Mouse (Mus musculus) gastrocnemius, adult 2 months (tissue): ENCODE results near the gene Ccdc9. TPM values are rescaled to one million over a fixed set of nuclear protein-coding genes. Genes with fewer than 3 reads are reported as not detected.

Experiments
- DNase-seq: peaks from one replicate; pipeline ENCODE4 v3.0.0; 2022
- H3K27ac ChIP-seq: fragments of 200-600 bp; 2 replicates; pipeline ENCODE4 v1.8.1; 2022; ENCODE audit warnings: mild to moderate bottlenecking
- H3K4me3 ChIP-seq: fragments of 200-600 bp; 2 replicates; pipeline ENCODE4 v1.8.1; 2022; ENCODE audit warnings: mild to moderate bottlenecking, moderate library complexity
- CTCF ChIP-seq: fragments of 200-600 bp; IDR thresholded peaks from 2 replicates; pipeline ENCODE4 v1.8.1; 2022; ENCODE audit warnings: antibody characterized with exemption, mild to moderate bottlenecking, moderate library complexity
- intact Hi-C: fragments of 180-260 bp; cut with DNase I; formaldehyde crosslinking; loops from one replicate; pipeline ENCODE4 v1.15.1; 2025
- long read RNA-seq, 2 experiments: library from polyadenylated mRNA; stranded (forward); transcript quantifications; one replicate each; pipeline ENCODE4 v2.0.0; 2021
- total RNA-seq, 2 experiments: library from RNA; stranded (reverse); gene quantifications; 2 replicates each; pipeline ENCODE4 v1.2.3; 2021

Ccdc9 gene
- 10 to 100 TPM; 41.0 to 42.1 TPM for total RNA-seq
- long read RNA-seq, experiment 1, partial matches to known transcripts, result 8 of 22 reads
- long read RNA-seq, experiment 1, other reads (novel, unspliced or antisense), result 14 of 22 reads
- long read RNA-seq, experiment 2, partial matches to known transcripts, result 7 of 20 reads
- long read RNA-seq, experiment 2, other reads (novel, unspliced or antisense), result 13 of 20 reads

DNA sequence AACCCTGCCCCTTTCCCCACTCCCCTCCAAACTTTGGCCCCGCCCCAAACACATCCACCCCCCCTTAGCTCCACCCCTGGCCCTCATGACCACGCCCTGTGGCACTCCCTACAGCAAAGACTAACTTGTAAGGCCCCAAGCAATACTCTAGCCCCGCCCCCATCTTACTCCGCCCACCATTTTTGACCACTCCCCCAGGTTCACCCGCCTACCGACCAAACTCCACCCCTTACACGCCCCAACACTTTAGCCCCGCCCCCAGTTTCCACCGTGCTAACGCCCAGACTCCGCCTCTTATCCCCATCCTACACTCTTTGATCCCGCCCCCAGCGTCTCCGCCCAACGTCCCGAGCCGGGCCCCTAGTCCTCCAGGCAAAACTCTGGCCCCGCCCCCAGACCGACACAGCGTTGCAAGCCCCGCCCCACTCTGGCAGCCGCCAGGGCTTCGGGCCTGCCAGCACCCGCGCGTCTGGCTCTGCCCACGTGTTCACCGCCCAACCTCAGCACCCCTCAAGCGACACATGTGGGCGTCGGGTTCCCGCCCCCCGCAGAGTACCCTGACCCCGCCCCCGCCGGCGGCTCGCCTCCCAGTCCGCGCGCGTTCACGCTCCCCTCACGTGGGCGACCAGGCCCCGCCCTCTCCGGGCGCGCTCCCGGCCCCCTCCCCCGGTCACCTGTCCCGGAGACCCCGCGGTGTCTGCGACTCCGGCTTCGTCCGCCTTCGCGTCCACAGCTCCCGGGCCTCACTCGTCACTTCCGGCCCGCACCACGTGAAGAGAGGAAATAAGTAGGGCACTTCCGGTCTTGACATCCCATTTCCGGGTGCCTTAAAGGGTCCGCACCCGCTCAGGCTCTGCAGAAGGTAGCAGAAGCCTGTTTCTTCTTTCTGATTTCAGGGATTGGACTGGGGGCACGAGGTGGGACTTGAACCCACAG lies at the start of gene Ccdc9:
TSS of gene Ccdc9 (minus strand) at position 770 of the 936 bp plus-strand sequence.
- peak within 1 kb of the TSS; percentile 99 for H3K27ac ChIP-seq
- intact Hi-C loops, result no loop called here
- TF ChIP-seq CTCF, result no peak

DNA sequence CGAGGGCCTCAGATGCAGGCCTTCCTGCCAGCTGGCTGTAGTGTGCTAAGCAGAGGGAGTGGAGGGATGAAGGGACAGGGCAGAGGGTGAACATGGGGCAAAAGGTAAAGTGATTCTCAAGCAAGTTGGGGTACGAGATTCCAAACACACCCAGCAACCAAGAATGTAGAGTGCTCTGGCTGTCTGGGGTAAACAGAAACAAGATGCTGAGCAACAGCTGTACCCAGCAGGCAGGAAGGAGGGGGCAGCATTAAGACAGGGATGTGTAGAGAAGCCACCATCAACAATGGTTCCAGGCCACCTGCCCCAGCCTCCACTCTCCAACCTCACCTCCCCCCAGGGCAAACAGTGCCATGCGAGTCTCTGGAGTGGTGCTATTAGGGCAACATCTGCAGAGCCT lies 42.6 kb upstream of the Ccdc9 start:
- intact Hi-C loops, result loop anchor here (5.0 kb wide), 1 partner anchor 48 kb away; no protein-coding TSS in a partner anchor
- Histone ChIP-seq H3K4me3 (no peak overlapping the region), H3K27ac (peak overlapping the region; percentile 59; the same call in 1 of the 2 replicates)
- TF ChIP-seq CTCF, result no peak
- peak; percentile 43 for DNase-seq

More for the DNA sequence above, at the start of gene Ccdc9:
- peak; percentile 100 for DNase-seq
- peak within 1 kb of the TSS; percentile 83 for H3K4me3 ChIP-seq

DNA sequence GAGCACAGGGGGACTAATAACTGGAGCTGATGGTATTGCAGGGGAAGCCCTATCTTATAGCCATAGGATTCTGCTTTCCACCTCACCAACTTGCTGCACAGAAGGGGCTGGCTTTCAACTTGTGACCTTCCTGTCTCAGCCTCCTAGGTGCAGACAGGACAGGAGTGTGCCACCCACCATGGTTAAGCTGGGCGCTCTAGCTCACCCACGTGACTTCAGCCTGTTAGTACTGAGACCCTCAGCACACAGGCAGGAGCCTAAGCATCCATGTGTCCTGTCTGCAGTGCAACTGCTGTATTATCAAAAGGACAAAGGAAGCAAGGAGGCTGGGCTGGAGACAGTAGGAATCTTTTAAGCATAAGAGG lies 40.0 kb upstream of the Ccdc9 start:
- no peak for TF ChIP-seq CTCF
- Histone ChIP-seq H3K4me3 (no peak overlapping the region), H3K27ac (peak overlapping the region; percentile 83)
- intact Hi-C loops, result loop anchor here (1.0 to 5.0 kb wide), 2 partner anchors 32 to 51 kb away; no protein-coding TSS in a partner anchor
- DNase-seq, result no peak

DNA sequence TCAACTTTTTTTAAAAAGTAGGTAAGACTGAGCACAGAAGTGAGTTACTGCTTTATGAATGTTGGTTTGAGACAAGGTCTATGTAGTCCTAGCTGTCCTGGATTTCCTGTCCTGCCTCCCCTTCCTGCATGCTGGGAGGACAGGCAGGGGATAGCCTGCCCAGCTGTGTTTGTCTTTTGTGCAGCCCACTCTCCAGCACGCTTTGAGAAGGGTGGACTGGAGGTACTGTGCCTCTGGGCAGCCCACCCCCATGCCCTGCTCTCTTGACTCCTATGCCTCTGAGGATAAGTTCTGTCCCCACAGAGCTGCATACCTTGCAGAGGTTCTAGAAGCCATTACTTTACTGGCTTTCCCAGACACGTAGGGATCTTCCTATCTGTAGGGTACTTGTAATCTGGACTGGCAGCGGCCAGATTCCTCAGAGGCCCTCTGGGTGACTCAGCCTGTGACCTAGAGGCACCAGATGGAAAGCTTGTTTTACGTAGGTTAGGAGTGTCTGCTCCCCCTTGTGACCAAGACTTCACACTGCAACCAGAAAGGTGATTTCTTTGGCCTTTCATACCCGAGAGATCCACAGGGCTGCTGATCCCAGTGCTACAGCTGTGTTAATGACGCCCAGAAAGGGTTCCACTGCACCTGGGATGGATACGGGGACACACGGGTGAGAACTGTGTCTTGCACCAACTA lies 39.5 kb upstream of the Ccdc9 start:
- H3K27ac ChIP-seq, result peak overlapping the region; percentile 83
- peak; percentile 80 for DNase-seq
- intact Hi-C loops, result loop anchor here (1.0 to 5.0 kb wide), 3 partner anchors 12 to 51 kb away; no protein-coding TSS in a partner anchor
- peak; percentile 76 for TF ChIP-seq CTCF
- peak overlapping the region; percentile 28; the same call in 1 of the 2 replicates for H3K4me3 ChIP-seq

DNA sequence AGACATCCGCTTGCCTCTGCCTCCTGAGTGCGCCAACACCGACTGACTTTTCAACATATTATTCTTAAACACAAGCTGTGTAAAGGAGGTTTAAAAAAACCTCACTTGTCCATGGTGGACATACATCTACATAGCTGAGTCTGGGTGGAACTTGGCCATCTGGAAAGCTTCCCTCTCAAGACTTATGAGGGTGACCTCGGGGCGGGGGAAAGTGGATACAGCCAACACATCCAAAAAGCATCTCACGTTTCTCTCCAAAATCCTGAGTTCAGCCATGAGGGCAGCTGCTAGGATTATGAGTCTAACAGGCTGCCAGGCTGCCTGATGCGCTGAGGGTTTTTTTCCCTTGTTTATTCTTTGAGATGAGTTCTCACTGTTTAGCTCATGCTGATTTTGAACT lies 38.1 kb upstream of the Ccdc9 start:
- TF ChIP-seq CTCF, result no peak
- DNase-seq, result no peak
- Histone ChIP-seq H3K4me3 (no peak overlapping the region), H3K27ac (peak overlapping the region; percentile 35; the same call in 1 of the 2 replicates)
- intact Hi-C loops, result loop anchor here (1.0 to 5.0 kb wide), 2 partner anchors 10 to 53 kb away; no protein-coding TSS in a partner anchor

DNA sequence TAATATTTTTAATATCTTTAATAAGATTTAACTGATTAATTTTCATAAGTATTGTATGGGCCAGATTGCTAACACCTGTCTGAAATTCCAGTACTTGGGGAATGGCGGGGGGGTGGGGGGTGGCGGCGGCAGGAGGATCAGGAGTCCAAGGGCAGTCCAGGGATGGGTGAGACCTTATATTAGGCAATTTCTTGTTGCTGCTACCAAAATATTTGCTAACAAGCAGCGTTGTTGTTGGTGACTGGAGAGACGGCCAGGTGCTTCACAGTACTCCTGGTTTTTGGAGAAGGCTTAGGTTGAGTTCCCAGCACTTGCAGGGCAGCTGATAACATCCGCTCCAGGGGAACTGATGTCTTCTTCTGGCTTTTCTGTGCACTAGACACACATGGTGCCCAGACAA lies 33.9 kb upstream of the Ccdc9 start:
- intact Hi-C loops, result no loop called here
- no peak for TF ChIP-seq CTCF
- DNase-seq, result no peak
- no peak overlapping the region for H3K4me3 ChIP-seq
- no peak overlapping the region for H3K27ac ChIP-seq

DNA sequence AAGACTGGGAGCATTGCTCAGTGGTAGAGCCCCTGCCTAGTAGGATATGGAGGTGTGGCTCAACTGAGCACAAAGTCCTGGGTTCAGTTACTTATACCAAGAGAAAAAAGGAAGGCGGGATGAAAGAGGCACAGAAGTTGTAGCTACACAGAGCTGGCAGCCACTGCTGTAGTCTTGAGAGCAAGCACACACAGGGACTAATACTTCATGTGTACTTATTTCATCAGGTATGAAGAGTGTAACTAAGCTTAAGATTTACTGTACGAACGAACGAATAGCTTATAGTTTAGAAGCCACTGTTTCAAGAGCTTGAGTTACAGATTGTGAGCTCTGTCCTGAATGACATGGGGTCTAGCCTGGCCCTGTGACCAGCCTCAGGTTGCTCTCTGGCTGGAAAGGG lies 32.6 kb upstream of the Ccdc9 start:
- Histone ChIP-seq H3K4me3 (no peak overlapping the region), H3K27ac (no peak overlapping the region)
- intact Hi-C loops, result no loop called here
- TF ChIP-seq CTCF, result no peak
- DNase-seq, result no peak

DNA sequence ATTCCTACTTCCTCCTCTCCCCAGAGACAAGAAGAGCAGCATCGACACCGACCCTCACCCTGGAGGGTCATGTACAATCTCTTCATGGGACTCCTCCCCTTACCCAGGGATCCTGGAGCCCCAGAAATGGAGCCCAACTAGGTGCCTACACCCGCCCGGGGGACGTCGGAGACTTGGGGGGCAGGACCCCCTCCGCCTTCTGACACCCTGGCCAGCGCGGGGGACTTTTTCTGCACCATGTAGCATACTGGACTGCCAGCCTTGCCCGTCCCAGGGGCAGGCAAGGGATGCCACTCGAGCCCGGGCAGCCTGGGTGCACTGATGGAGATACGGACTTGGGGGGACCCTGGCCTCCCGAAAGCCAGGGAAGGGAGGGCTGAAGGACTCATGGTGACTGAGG lies 30.5 kb upstream of the Ccdc9 start:
- TF ChIP-seq CTCF, result no peak
- Histone ChIP-seq H3K27ac (no peak overlapping the region), H3K4me3 (no peak overlapping the region)
- intact Hi-C loops, result no loop called here
- no peak for DNase-seq

DNA sequence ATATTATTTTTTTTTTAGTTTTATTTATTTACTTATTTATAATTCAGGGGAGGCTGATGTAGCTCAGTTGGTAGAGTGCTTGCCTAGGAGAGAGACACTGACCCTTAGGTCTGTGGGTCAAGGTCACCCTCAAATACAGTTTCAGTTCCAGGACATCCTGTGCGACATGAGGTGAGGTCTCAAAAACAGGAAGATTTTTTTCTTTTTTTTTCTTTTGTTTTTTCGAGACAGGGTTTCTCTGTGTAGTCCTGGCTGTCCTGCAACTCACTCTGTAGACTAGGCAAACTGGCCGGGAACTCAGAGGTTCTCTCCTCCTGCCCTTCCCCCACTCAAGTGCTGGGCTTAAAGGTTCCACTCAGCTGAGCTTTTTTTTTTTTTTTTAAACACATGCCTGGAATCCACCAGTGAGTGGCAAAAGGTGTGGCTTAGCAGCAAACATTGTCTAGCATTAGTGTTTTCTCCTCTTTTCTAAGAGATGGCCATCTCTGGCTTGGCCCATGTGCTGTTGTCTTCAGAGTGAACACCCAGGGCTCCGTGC lies 28.7 kb upstream of the Ccdc9 start:
- Histone ChIP-seq H3K4me3 (no peak overlapping the region), H3K27ac (peak overlapping the region; percentile 48; the same call in 1 of the 2 replicates)
- DNase-seq, result no peak
- TF ChIP-seq CTCF, result no peak
- intact Hi-C loops, result no loop called here

DNA sequence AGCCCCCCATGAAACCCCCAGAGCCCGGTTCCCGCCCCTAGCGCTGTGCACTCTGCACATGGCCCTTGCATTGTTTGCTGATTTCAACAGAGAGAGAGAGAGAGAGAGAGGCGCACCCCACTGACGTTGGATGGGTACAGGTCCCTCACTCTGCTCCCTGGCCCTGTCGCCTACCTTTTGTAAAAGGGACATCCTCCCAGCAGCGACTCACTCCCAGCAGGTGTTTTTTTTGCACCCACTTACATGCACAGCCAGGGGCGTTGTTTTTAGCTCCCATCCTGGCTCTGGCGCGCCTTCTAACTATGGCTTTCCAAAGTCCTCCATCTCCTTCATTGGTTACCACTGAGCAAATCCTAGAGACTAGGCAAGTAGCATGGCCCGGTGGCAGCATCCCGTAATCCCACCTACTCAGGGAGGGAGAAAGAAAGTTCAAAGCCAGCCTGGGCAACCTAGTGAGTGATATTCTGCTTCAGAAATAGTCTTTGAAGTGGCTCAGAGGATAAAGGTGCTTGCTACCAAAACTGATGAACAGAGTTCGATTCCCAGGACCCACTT lies 27.7 kb upstream of the Ccdc9 start:
- DNase-seq, result no peak
- intact Hi-C loops, result loop anchor here (1.0 kb wide), 1 partner anchor 11 kb away; no protein-coding TSS in a partner anchor
- Histone ChIP-seq H3K4me3 (peak overlapping the region; percentile 84), H3K27ac (peak overlapping the region; percentile 100)
- no peak for TF ChIP-seq CTCF

DNA sequence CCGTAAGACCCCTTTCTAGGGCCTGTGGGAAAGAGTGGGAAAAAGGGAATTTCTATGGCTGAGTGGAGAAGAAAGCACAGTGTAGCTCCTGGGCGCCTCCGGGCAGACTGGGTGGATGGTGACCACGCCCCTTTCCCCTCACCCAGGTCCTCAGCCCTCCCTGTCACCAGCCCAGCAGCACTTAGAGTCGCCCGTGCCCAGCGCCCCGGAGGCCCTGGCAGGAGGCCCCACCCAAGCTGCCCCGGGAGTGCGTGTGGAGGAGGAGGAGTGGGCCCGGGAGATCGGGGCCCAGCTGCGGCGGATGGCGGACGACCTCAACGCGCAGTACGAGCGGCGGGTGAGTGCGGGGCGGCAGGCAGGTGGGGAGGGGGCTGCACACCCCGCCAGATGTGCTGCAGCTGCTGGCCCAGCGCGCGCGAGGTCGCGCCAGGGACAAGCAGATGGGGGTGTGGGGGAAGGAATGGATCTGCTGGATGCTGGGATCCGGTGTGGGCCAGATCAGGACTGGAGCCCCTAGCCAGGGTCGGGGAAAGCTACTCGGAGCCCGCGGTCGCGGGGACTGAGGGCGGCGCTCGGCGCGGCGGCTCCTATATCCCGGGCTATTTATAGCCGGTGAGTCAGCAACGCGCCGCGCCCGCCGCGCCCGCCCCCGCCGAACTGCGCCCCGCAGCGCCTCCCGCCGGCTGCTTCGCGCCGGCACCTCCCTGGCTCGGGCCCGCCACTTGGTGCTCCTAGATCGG lies 27.1 kb upstream of the Ccdc9 start:
- peak; percentile 94 for DNase-seq

More for the DNA sequence above, 27.1 kb upstream of the Ccdc9 start:
- Histone ChIP-seq H3K27ac (peak overlapping the region; percentile 100), H3K4me3 (peak overlapping the region; percentile 84)
- intact Hi-C loops, result loop anchor here (1.0 kb wide), 2 partner anchors 12 to 18 kb away; no protein-coding TSS in a partner anchor
- peak; percentile 67 for TF ChIP-seq CTCF
